Mouse (Mus musculus) myocyte (in vitro differentiated cells): ENCODE results near the gene Tha1. TPM values are rescaled to one million over a fixed set of nuclear protein-coding genes. Genes with fewer than 3 reads are reported as not detected.

Source experiments
- H3K27me3 ChIP-seq: one replicate; pipeline ENCODE4 v1.6.1; 2011; ENCODE audit not compliant: control insufficient read depth, insufficient read depth, insufficient read length
- H3K36me3 ChIP-seq: one replicate; pipeline ENCODE4 v1.6.1; 2011; ENCODE audit not compliant: control insufficient read depth, insufficient read depth
- H3K4me2 ChIP-seq: one replicate; pipeline ENCODE4 v1.6.1; 2011; ENCODE audit warnings: low read depth, control low read depth
- H3K4me3 ChIP-seq: one replicate; pipeline ENCODE4 v1.5.1; 2011; ENCODE audit warnings: mild to moderate bottlenecking, control low read depth, moderate library complexity
- H3K79me2 ChIP-seq: one replicate; pipeline ENCODE4 v1.6.1; 2011; ENCODE audit not compliant: control insufficient read depth, insufficient read depth
- H3ac ChIP-seq: one replicate; pipeline ENCODE4 v1.6.1; 2011; ENCODE audit not compliant: control insufficient read depth, insufficient read length
- CEBPB ChIP-seq: IDR thresholded peaks from 2 replicates; pipeline ENCODE4 v1.6.1; 2011; ENCODE audit warnings: mild to moderate bottlenecking, moderate library complexity; ENCODE audit not compliant: poor library complexity, insufficient read depth, severe bottlenecking
- E2F4 ChIP-seq: IDR thresholded peaks from one replicate; pipeline ENCODE4 v1.6.1; 2011; ENCODE audit warnings: mild to moderate bottlenecking, control low read depth, moderate library complexity; ENCODE audit not compliant: insufficient read depth
- MAX ChIP-seq: IDR thresholded peaks from one replicate; pipeline ENCODE4 v1.6.1; 2011; ENCODE audit warnings: low read depth, mild to moderate bottlenecking, control low read depth
- MYOD1 ChIP-seq, 3 experiments: IDR thresholded peaks; one replicate each; pipeline ENCODE4 v1.6.1; 2011; ENCODE audit warnings: control low read depth in 2 of 3, low read depth in 2 of 3, mild to moderate bottlenecking in 2 of 3, moderate library complexity in 1 of 3; ENCODE audit not compliant: insufficient read length in 2 of 3, control insufficient read depth in 1 of 3
- MYOG ChIP-seq, 3 experiments: IDR thresholded peaks; one replicate each; pipeline ENCODE4 v1.6.1; 2011; ENCODE audit warnings: control low read depth in 2 of 3, low read depth in 2 of 3, mild to moderate bottlenecking in 2 of 3; ENCODE audit not compliant: insufficient read length in 2 of 3, control insufficient read depth in 1 of 3, insufficient read depth in 1 of 3
- POLR2A ChIP-seq: IDR thresholded peaks from one replicate; pipeline ENCODE4 v1.6.1; 2011; ENCODE audit warnings: low read depth, mild to moderate bottlenecking, control low read depth, moderate library complexity; ENCODE audit not compliant: insufficient read length
- POLR2AphosphoS2 ChIP-seq: IDR thresholded peaks from one replicate; pipeline ENCODE4 v1.6.1; 2011; ENCODE audit warnings: low read depth, control low read depth; ENCODE audit not compliant: insufficient read length
- REST ChIP-seq: IDR thresholded peaks from one replicate; pipeline ENCODE4 v1.6.1; 2011; ENCODE audit warnings: mild to moderate bottlenecking, control low read depth, moderate library complexity; ENCODE audit not compliant: insufficient read depth, insufficient read length
- SRF ChIP-seq: IDR thresholded peaks from one replicate; pipeline ENCODE4 v1.6.1; 2011; ENCODE audit warnings: low read depth; ENCODE audit not compliant: control insufficient read depth, insufficient read length
- TCF12 ChIP-seq: IDR thresholded peaks from one replicate; pipeline ENCODE4 v1.6.1; 2011; ENCODE audit warnings: mild to moderate bottlenecking, control low read depth; ENCODE audit not compliant: poor library complexity, insufficient read depth, severe bottlenecking
- TCF3 ChIP-seq: IDR thresholded peaks from one replicate; pipeline ENCODE4 v1.6.1; 2011; ENCODE audit warnings: low read depth, control low read depth; ENCODE audit not compliant: insufficient read length
- USF1 ChIP-seq: IDR thresholded peaks from one replicate; pipeline ENCODE4 v1.6.1; 2011; ENCODE audit warnings: low read depth, mild to moderate bottlenecking, control low read depth, moderate library complexity
- polyA plus RNA-seq: library from polyadenylated mRNA; unstranded; fragments of >200 nt; fragmentation: generic; extraction: Trizol; gene quantifications from one replicate; pipeline ENCODE4 v1.2.1, GENCODE M21; 2012; ENCODE audit warnings: missing spikeins

The Tha1 gene
- polyA plus RNA-seq, 1 experiment = 2.5 TPM

DNA sequence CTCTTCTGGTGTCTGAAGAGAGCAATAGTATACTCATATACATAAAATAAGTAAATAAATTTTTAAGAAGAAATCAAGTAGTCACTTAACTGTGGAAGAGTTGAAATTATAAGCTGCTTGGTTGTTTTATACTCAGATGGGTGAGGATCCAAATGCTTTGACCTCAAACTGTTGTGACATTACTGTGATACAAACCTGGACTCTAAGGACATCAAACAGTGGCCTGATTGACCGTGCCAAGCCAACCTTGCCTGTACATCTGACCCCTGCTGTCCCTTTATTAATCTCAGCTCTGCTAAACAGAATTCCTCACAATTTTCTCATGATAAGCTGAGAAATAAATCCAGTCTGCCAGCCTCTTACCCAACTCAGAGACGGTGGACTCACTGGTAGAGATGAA is 27.6 kb downstream of the Tha1 start:
- no peaks in the 10 kb centered on the region for H3K27me3 ChIP-seq
- H3K79me2 ChIP-seq = peaks cover 16% of the 10 kb centered on the region
- TF ChIP-seq TCF12 (no peak), SRF (no peak), E2F4 (no peak), POLR2AphosphoS2 (no peak), MYOD1 (IDR thresholded peaks at IDR 0.05; ENCODE audit: control insufficient read depth in 1 of 3, insufficient read length in 2 of 3, low read depth in 2 of 3) (no peak), MYOG (IDR thresholded peaks at IDR 0.05; ENCODE audit: control insufficient read depth in 1 of 3, insufficient read depth in 1 of 3, insufficient read length in 2 of 3, low read depth in 2 of 3) (no peak), POLR2A (no peak), USF1 (no peak), MAX (no peak), TCF3 (no peak), REST (no peak), CEBPB (no peak)

DNA sequence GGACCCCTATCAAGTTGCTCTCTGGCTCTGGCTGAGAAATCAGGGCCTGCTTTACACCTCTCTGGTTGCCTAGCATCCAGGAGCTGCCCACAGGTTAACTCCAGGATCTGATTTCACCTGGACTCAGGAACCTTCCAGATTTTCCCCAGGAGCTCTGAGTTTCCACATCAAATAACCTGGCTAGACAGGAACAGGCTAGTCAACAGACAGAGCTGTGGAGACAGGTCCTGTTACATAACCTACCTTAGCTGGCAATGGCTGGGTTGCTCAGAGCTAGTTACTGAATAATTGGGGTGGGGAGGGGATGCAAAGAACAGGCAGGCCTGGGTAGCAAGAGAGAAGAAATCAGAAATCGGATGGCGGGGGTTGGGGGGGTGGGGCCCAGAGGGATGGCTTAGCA is 28.3 kb downstream of the Tha1 start:
- H3K27me3 ChIP-seq = no peaks in the 10 kb centered on the region
- TF ChIP-seq CEBPB = no peak
- TF ChIP-seq POLR2AphosphoS2 = no peak
- TF ChIP-seq E2F4 = no peak
- no peak for TF ChIP-seq MYOD1 (IDR thresholded peaks at IDR 0.05; ENCODE audit: control insufficient read depth in 1 of 3, insufficient read length in 2 of 3, low read depth in 2 of 3)
- H3K36me3 ChIP-seq = no peaks in the 10 kb centered on the region
- H3K79me2 ChIP-seq = peaks cover 9% of the 10 kb centered on the region
- no peak overlapping the region for H3ac ChIP-seq
- no peak overlapping the region for H3K4me3 ChIP-seq
- no peak overlapping the region for H3K4me2 ChIP-seq

More for the DNA sequence above, 27.6 kb downstream of the Tha1 start:
- Histone ChIP-seq H3ac (no peak overlapping the region), H3K4me2 (no peak overlapping the region), H3K36me3 (no peaks in the 10 kb centered on the region), H3K4me3 (no peak overlapping the region)

DNA sequence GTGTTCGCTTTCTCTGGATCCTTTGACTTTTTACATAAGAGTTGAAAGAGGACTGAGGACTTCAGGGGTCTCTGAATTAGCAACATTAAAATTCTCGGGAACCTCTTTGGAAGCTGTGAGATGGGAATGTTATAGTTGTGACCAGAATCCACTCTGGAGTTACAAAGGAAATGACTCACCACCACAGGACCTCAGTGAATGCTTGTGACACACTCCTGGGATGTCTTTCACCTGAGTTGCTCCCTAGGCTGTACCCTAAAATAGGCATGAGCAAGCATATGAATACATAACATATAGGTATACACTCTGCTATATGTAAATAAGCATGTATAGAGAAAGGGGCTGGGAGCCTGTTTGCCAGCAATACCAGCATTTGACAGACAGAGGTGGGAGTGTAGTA is 29.8 kb downstream of the Tha1 start:
- Histone ChIP-seq H3K27me3 (no peaks in the 10 kb centered on the region), H3ac (no peak overlapping the region), H3K4me2 (peak overlapping the region; percentile 40), H3K36me3 (no peaks in the 10 kb centered on the region), H3K79me2 (no peaks in the 10 kb centered on the region), H3K4me3 (no peak overlapping the region)
- TF ChIP-seq POLR2A (no peak), SRF (no peak), TCF12 (no peak), CEBPB (no peak), REST (no peak), MYOD1 (IDR thresholded peaks at IDR 0.05; ENCODE audit: control insufficient read depth in 1 of 3, insufficient read length in 2 of 3, low read depth in 2 of 3) (no peak), USF1 (no peak), MYOG (IDR thresholded peaks at IDR 0.05; ENCODE audit: control insufficient read depth in 1 of 3, insufficient read depth in 1 of 3, insufficient read length in 2 of 3, low read depth in 2 of 3) (no peak), TCF3 (no peak), E2F4 (no peak), MAX (no peak), POLR2AphosphoS2 (no peak)

DNA sequence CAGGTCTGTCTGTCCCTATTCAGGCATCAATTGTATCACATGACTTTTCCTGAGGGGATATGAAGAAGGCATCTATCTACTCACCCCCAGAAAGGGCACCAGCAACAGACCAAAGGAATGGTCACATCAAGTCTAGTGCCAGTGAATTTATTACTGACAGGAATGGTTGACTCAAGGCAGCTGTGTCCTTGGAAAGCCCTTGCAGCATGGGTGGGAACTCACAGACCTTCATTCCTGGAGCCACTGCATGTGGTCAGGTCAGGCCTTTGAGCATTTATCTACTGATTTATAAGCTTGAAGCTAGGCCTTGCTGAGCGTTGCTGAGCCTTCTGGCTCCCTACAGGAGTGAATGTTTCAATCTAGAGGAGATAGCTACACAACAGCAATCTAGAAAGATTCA is 32.4 kb downstream of the Tha1 start:
- Histone ChIP-seq H3K36me3 (no peaks in the 10 kb centered on the region), H3K79me2 (no peaks in the 10 kb centered on the region), H3ac (no peak overlapping the region), H3K27me3 (no peaks in the 10 kb centered on the region), H3K4me2 (no peak overlapping the region), H3K4me3 (no peak overlapping the region)
- TF ChIP-seq REST = no peak
- peak in 2 of 3 experiments; percentile 24 to 35 for TF ChIP-seq MYOG (IDR thresholded peaks at IDR 0.05; ENCODE audit: control insufficient read depth in 1 of 3, insufficient read depth in 1 of 3, insufficient read length in 2 of 3, low read depth in 2 of 3)
- peak in 1 of 3 experiments; percentile 51 for TF ChIP-seq MYOD1 (IDR thresholded peaks at IDR 0.05; ENCODE audit: control insufficient read depth in 1 of 3, insufficient read length in 2 of 3, low read depth in 2 of 3)
- TF ChIP-seq MAX = no peak
- TF ChIP-seq SRF = no peak
- no peak for TF ChIP-seq TCF3
- no peak for TF ChIP-seq POLR2A
- no peak for TF ChIP-seq TCF12
- TF ChIP-seq USF1 = no peak
- TF ChIP-seq CEBPB = no peak
- TF ChIP-seq E2F4 = no peak

DNA sequence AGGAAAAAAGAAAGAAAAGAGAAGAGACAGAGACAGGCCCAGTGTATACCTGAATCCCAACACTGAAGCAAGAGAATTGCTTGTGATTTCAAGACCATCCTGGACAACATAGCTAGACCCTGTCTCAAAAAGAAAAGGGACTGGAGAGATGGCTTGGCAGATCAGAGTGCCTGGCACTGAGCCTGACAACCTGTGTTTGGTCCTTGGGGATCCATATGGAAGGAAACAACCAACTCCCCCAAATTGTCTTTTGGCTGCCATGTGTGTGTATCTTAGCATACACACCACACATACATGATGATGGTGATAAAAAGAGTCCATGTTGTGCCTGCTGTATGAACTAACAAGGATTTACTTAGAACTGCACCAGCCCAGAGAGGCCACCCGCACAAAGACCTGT is 34.3 kb downstream of the Tha1 start:
- Histone ChIP-seq H3K4me3 (no peak overlapping the region), H3K36me3 (no peaks in the 10 kb centered on the region), H3K4me2 (no peak overlapping the region), H3K27me3 (no peaks in the 10 kb centered on the region), H3ac (no peak overlapping the region), H3K79me2 (no peaks in the 10 kb centered on the region)
- TF ChIP-seq MAX (no peak), TCF3 (no peak), MYOD1 (IDR thresholded peaks at IDR 0.05; ENCODE audit: control insufficient read depth in 1 of 3, insufficient read length in 2 of 3, low read depth in 2 of 3) (no peak), E2F4 (no peak)
